Mouse (Mus musculus) kidney, postnatal 0 days (tissue): Measurements from ENCODE around the gene Pmp22. TPM values are rescaled to one million over a fixed set of nuclear protein-coding genes. Genes with fewer than 3 reads are reported as not detected.

Source experiments
- ATAC-seq: fragments of 200-750 bp; cut with Nextera tagmentation; replicated peaks from 2 replicates; pipeline ENCODE4 v1.8.0; 2017; ENCODE audit warnings: low read depth, moderate number of reproducible peaks, moderate TSS enrichment, moderate library complexity; ENCODE audit not compliant: low FRiP score
- DNase-seq: peaks from one replicate; pipeline ENCODE4 v3.0.0-alpha.2; 2016; ENCODE audit warnings: low spot score
- H3K27ac ChIP-seq: fragments of 300-500 bp; sonication (generic); 2 replicates; pipeline ENCODE4 v1.5.1; 2014; ENCODE audit warnings: mild to moderate bottlenecking
- H3K27me3 ChIP-seq: fragments of 300-500 bp; sonication (generic); 2 replicates; pipeline ENCODE4 v1.6.1; 2014; ENCODE audit warnings: low read length, mixed read lengths; ENCODE audit not compliant: insufficient read depth
- H3K36me3 ChIP-seq: fragments of 300-500 bp; sonication (generic); 2 replicates; pipeline ENCODE4 v1.6.1; 2014; ENCODE audit warnings: low read length, mixed read lengths; ENCODE audit not compliant: insufficient read depth
- H3K4me1 ChIP-seq: fragments of 300-500 bp; sonication (generic); replicated peaks from 2 replicates; pipeline ENCODE4 v1.6.1; 2014; ENCODE audit warnings: antibody characterized with exemption, low read length, mixed read lengths; ENCODE audit not compliant: insufficient read depth
- H3K4me2 ChIP-seq: fragments of 300-500 bp; sonication (generic); 2 replicates; pipeline ENCODE4 v1.6.1; 2014; ENCODE audit warnings: mild to moderate bottlenecking, low read length, moderate library complexity, mixed read lengths
- H3K4me3 ChIP-seq: fragments of 300-500 bp; sonication (generic); replicated peaks from 2 replicates; pipeline ENCODE4 v1.5.1; 2014; ENCODE audit warnings: low read depth, low read length
- H3K9ac ChIP-seq: fragments of 300-500 bp; sonication (generic); 2 replicates; pipeline ENCODE4 v1.6.1; 2014; ENCODE audit warnings: low read depth, low read length
- H3K9me3 ChIP-seq: fragments of 300-500 bp; sonication (generic); replicated peaks from 2 replicates; pipeline ENCODE4 v1.6.1; 2016; ENCODE audit warnings: low read length, inconsistent platforms, mixed read lengths
- CTCF ChIP-seq: IDR thresholded peaks from 2 replicates; pipeline ENCODE4 v1.5.1; 2016; ENCODE audit warnings: antibody characterized with exemption, low read depth, mild to moderate bottlenecking, moderate library complexity
- WGBS: fragments of 180-500 bp; shearing (Covaris S2); extraction: QIAGEN DNeasy Blood & Tissue Kit; methylation state at CpG from one replicate; pipeline ENCODE4 v1.1.7; 2014; 5-methylcytosine and 5-hydroxymethylcytosine counted together
- polyA plus RNA-seq: library from polyadenylated mRNA; unstranded; fragments of >200 nt; fragmentation: Nextera tagmentation; extraction: Ambion mirVana; gene quantifications from 2 replicates; pipeline ENCODE4 v1.2.1, GENCODE M21; 2015

The Pmp22 gene
- polyA plus RNA-seq, 1 experiment from 2014 or later: 85.6 TPM

DNA sequence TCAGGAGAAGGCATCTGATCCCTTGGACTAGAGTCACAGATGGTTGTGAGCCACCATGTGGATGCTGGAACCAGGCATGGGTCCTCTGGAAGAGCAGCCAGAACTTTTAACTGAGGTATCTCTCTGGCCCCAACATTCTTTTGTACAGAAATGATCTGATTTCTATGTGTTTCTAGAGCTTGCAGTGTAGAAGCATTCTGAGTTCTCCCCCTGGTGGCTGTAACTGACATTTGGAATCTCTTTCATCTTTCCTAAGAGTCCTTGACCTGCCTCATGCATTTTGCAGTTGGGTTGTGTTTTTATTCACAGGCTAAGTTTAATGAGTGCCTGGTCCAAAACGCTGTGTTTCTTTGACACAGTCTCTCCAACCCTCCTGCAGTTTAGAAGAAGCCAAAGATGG is 43.2 kb downstream of the Pmp22 start:
- Histone ChIP-seq H3K9me3 (no peaks in the 10 kb centered on the region), H3K4me2 (no peak overlapping the region), H3K9ac (no peak overlapping the region), H3K27me3 (no peaks in the 10 kb centered on the region), H3K4me3 (no peak overlapping the region), H3K36me3 (no peaks in the 10 kb centered on the region), H3K4me1 (0 out of 2 replicates have a peak, but pooled peaks cover 4% of the 10 kb centered on the region), H3K27ac (no peak overlapping the region)
- whole genome bisulfite sequencing: 19% methylated on average over 1 of the region's 1 CpGs
- ATAC-seq (no peak), DNase-seq (peak; percentile 71)
- TF ChIP-seq CTCF: peak; percentile 73

DNA sequence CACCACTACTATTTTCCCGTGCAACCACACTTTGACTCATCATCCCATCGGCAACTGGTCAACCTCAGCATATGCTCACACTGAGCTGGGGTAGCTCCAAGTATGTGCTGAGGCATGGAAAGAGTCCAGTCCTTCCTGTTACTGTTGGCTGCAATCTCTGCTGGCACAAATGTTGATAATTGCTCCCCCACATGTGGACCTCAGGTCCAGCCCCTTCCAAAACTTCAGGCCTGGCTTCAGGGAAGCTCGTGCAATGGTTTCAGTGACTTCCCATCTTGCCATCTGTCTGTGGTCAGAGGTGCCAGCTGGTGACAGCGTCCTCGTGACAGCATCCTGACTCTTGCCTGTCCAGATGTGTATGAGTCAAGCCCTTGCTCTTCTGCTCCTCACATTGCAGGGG is 44.8 kb downstream of the Pmp22 start:
- DNase-seq (no peak), ATAC-seq (no peak)
- TF ChIP-seq CTCF: no peak

DNA sequence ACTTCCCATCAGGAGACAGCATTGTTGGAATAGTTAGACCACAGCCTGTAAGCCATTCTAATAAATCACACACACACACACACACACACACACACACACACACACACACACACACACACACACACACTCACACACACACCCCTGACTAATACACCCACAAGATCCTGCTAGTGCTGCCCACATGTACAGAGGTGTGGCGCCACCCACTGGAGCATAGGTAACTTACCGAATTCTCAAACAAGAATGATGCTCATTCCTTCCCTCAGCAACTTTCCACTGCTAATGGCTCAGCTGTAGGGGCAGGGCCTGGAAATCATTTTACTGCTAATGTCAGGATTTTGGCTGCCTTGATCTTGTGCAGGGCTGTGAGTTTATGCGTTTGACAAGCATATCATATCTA is 46.5 kb downstream of the Pmp22 start:
- peak; percentile 61 for TF ChIP-seq CTCF
- no peaks in the 10 kb centered on the region for H3K27me3 ChIP-seq
- H3K36me3 ChIP-seq: no peaks in the 10 kb centered on the region
- H3K4me1 ChIP-seq: no peaks in the 10 kb centered on the region
- no peaks in the 10 kb centered on the region for H3K9me3 ChIP-seq
- H3K9ac ChIP-seq: no peak overlapping the region
- no peak overlapping the region for H3K27ac ChIP-seq
- peak; percentile 46 for DNase-seq
- ATAC-seq: no peak
- H3K4me2 ChIP-seq: no peak overlapping the region
- 44% methylated on average over 3 of the region's 3 CpGs for WGBS
- no peak overlapping the region for H3K4me3 ChIP-seq

More for the DNA sequence above, 44.8 kb downstream of the Pmp22 start:
- Histone ChIP-seq H3K27ac (no peak overlapping the region), H3K36me3 (no peaks in the 10 kb centered on the region), H3K4me3 (no peak overlapping the region), H3K9ac (no peak overlapping the region), H3K27me3 (no peaks in the 10 kb centered on the region), H3K9me3 (no peaks in the 10 kb centered on the region), H3K4me2 (no peak overlapping the region), H3K4me1 (no peaks in the 10 kb centered on the region)
- WGBS: 69% methylated on average over 5 of the region's 5 CpGs

DNA sequence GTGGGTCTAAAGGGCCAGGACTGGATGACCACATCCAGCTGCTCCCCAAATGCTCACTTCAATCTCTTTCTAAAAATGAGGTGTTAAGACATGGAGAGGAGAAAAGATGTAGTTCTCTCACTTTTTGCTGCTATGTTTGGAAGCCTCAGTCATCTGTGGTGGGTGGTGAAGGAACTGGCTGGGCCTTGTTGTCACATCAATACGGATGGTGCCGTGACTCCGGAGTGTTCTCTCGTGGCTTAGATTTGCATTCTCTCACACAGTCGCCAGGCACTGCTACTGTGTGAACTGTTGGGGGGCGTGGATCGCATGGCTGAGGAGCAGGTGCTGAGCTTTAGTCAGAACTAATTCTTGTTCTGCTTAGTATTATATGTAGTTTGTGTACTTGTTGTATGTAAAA is 47.6 kb downstream of the Pmp22 start:
- no peak for DNase-seq
- Histone ChIP-seq H3K9me3 (no peaks in the 10 kb centered on the region), H3K27me3 (no peaks in the 10 kb centered on the region), H3K4me2 (no peak overlapping the region), H3K9ac (no peak overlapping the region), H3K36me3 (no peaks in the 10 kb centered on the region), H3K27ac (no peak overlapping the region), H3K4me3 (no peak overlapping the region), H3K4me1 (no peaks in the 10 kb centered on the region)
- TF ChIP-seq CTCF: no peak
- WGBS: 86% methylated on average over 7 of the region's 7 CpGs
- no peak for ATAC-seq

DNA sequence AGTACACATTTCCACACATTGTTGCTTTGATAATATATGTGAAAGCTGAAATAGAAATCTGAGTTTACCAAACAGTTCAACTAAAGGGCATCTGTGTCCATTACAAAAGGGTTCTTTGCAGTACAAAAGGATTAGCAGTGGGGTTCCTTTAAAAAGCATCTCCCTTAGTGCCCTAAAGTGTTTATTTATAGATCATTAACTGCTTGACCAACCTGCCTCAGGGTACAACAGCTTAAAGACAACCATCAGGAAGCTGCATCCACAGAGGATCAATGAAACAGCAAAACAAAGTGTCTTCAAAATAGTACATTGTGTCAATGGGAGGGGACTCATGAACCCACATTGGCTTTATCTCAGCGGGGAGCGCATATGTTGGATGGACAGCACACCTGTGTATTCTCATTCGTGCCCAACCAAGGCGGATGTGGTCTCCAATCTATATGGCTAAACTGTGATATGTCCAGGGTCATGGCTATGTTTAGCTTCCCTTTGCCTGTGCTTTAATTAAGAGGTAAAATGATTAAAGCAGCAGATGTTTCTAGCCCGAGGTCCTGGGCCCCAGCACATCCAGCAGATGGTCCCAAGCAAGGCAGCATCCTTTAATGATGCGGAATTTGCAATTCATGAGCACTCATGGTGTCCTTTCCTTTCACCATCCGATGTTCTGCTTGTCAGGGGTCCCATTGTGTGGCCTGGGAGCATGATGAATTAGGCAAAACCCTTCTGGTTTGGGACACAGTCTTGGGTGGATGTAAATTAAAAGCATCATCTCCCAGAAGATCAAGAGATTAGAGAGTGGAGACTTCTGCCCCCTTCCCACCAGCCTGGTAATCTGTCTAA is 51.7 kb downstream of the Pmp22 start:
- no peak for DNase-seq
- WGBS: 73% methylated on average over 7 of the region's 7 CpGs

DNA sequence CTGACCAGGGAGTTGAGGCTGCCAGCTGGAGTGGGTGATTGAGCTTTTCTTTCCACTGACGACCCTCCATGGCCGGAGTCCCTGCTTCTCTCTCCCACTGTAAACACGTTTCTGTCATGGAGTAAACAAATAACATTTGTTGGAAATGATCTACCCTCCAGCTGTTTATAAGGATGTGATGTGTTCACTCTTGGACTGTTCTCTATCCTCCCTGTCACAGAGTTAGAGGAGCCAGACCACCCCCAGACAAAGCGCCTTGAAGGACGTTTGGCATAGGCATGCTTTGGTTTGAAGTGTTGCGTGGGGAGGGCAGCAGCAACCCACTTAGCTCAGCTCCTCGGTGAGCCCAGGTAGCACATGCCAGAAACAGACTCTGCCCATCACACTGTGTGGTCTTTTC is 60.0 kb downstream of the Pmp22 start:
- Histone ChIP-seq H3K36me3 (no peaks in the 10 kb centered on the region), H3K4me1 (no peaks in the 10 kb centered on the region), H3K4me2 (no peak overlapping the region), H3K9ac (no peak overlapping the region), H3K27me3 (no peaks in the 10 kb centered on the region), H3K9me3 (no peaks in the 10 kb centered on the region), H3K27ac (no peak overlapping the region), H3K4me3 (no peak overlapping the region)
- ATAC-seq (no peak), DNase-seq (no peak)
- TF ChIP-seq CTCF: no peak
- 86% methylated on average over 7 of the region's 7 CpGs for WGBS

More for the DNA sequence above, 51.7 kb downstream of the Pmp22 start:
- no peak overlapping the region for H3K27ac ChIP-seq
- no peaks in the 10 kb centered on the region for H3K9me3 ChIP-seq
- H3K4me1 ChIP-seq: no peaks in the 10 kb centered on the region
- no peak for TF ChIP-seq CTCF
- no peak overlapping the region for H3K4me3 ChIP-seq
- no peak for ATAC-seq
- no peaks in the 10 kb centered on the region for H3K36me3 ChIP-seq
- no peak overlapping the region for H3K9ac ChIP-seq
- no peak overlapping the region for H3K4me2 ChIP-seq
- H3K27me3 ChIP-seq: no peaks in the 10 kb centered on the region

DNA sequence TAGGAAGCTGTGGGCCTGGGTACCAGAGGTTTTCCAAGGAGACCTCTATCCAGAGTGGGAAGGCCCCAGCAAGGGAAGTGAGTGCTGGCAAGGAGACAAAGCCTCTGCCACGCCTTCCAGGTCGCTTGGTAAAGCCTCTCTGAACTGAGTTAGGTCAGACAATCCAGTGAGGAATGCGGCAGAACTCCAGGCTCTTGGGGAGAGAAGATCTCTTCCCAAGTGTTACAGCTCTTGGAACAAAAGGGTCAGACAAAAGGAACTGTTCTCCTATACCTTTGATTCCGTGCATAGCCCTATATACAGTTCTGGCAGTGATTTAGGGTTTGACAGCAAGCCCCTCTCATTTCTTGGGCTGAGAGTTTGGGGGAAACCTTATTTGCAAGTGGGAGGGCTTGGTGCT is 69.3 kb downstream of the Pmp22 start:
- 46% methylated on average over 4 of the region's 4 CpGs for WGBS
- Histone ChIP-seq H3K9me3 (no peaks in the 10 kb centered on the region), H3K9ac (no peak overlapping the region), H3K4me3 (no peak overlapping the region), H3K4me1 (no peaks in the 10 kb centered on the region), H3K4me2 (no peak overlapping the region), H3K36me3 (no peaks in the 10 kb centered on the region), H3K27ac (no peak overlapping the region), H3K27me3 (no peaks in the 10 kb centered on the region)
- no peak for ATAC-seq
- TF ChIP-seq CTCF: no peak
- no peak for DNase-seq
